Mouse (Mus musculus) bone marrow macrophage, adult 2 months (primary cell): Measurements from ENCODE around the gene Olfr1233. TPM values are rescaled to one million over a fixed set of nuclear protein-coding genes. Genes with fewer than 3 reads are reported as not detected.

Source experiments
- H3K27ac ChIP-seq: 2 replicates; pipeline ENCODE4 v1.5.1; 2012; ENCODE audit warnings: low read depth, low read length; ENCODE audit not compliant: insufficient read depth
- H3K4me1 ChIP-seq: 2 replicates; pipeline ENCODE4 v1.6.1; 2012; ENCODE audit warnings: low read length; ENCODE audit not compliant: control insufficient read depth, insufficient read depth
- H3K4me3 ChIP-seq: 2 replicates; pipeline ENCODE4 v1.5.1; 2012; ENCODE audit warnings: mild to moderate bottlenecking, low read length, moderate library complexity; ENCODE audit not compliant: insufficient read depth
- CTCF ChIP-seq: IDR thresholded peaks from 2 replicates; pipeline ENCODE4 v1.5.1; 2012; ENCODE audit warnings: low read depth, mild to moderate bottlenecking, low read length, moderate library complexity
- POLR2A ChIP-seq: IDR thresholded peaks from 2 replicates; pipeline ENCODE4 v1.6.1; 2012; ENCODE audit warnings: mild to moderate bottlenecking, low read depth, low read length, borderline replicate concordance
- polyA plus RNA-seq: library from polyadenylated mRNA; stranded (reverse); fragments of >200 nt; gene quantifications from 2 replicates; pipeline ENCODE4 v1.2.4, GENCODE M21; 2012; ENCODE audit not compliant: missing spikeins, insufficient read depth, insufficient read length

Olfr1233 gene
- polyA plus RNA-seq = not detected in 2 replicates

DNA sequence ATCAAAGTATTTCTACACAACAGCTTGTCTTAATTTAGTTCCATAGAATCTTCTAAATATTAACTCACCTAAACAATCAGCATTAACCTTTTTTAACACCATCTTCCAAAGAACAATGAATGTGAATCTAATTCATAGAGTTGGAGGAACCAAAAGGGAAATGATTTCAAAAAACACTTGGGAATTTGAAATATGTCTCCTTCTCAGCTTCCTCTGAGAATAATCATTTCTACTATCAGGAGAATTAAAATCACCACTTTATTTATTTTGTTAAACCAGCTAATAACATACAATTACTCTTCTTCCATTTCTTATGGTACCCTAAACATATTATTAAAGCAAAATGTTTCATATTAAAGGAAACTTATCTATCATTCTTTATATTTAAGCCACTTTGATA, at the start of gene Olfr1233:
Gene Olfr1233, minus strand, starts transcription at position 101 of the 400 bp plus-strand sequence.
- TF ChIP-seq CTCF = no peak
- no peak for TF ChIP-seq POLR2A
- no peak within 1 kb of the TSS for H3K4me3 ChIP-seq
- H3K4me1 ChIP-seq = no peaks in the 10 kb centered on the region
- H3K27ac ChIP-seq = no peak within 1 kb of the TSS

GRCm38 (mm10) chr2:89364765-89365164, 22.6 kb upstream of the Olfr1233 start, which contains the start of gene Olfr1234:
Olfr1234 (minus strand) TSS chr2:89364865.
- Histone ChIP-seq H3K4me3 (no peak within 1 kb of the TSS), H3K4me1 (no peaks in the 10 kb centered on the region), H3K27ac (no peak within 1 kb of the TSS)
- TF ChIP-seq CTCF (no peak), POLR2A (no peak)

DNA sequence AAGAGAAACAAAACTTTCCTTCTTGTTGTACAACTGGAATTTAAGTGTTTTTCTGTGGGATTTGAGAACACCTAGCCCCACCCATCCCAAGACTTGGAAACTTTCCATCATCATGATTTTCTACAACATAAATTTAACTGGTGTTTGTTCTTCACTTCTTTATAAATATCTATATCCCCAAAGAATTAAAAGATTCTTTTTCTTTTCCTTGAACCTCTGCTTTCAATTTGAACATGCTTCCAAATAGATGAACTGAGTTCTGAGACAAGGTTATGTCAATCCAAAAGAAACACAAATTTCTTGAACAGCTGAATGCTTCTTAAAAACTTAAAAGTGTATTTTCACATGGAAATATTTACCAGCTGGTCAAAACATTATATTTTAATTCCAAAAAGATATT, 12.6 kb downstream of the Olfr1233 start, which contains the start of gene Olfr1232:
Gene Olfr1232, minus strand, starts transcription at position 101 of the 400 bp plus-strand sequence.
- H3K27ac ChIP-seq = no peak within 1 kb of the TSS
- no peak within 1 kb of the TSS for H3K4me3 ChIP-seq
- no peaks in the 10 kb centered on the region for H3K4me1 ChIP-seq
- TF ChIP-seq CTCF (no peak), POLR2A (no peak)

DNA sequence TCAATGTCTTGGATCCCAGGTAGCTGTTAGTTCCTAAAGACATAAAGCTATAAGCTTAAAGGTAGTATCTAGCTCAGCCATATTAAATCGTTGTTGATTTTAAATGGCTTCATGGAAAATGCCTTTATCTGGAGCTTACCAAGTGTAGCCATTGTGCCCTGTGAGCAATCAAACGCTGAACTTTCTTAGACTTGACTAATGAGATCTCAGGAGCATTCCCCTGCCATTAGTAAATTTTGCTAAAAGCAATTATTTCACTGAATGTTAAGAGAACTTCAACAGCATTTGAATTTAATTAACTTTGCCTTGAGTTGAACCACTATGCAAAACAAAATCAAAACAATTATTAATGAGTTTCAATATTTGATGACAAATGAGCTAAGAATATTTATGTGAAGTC, 35.2 kb downstream of the Olfr1233 start, which contains the start of gene Olfr1231:
Gene Olfr1231, minus strand, starts transcription at position 101 of the 400 bp plus-strand sequence.
- H3K27ac ChIP-seq = no peak within 1 kb of the TSS
- no peaks in the 10 kb centered on the region for H3K4me1 ChIP-seq
- TF ChIP-seq CTCF (no peak), POLR2A (no peak)
- H3K4me3 ChIP-seq = no peak within 1 kb of the TSS

DNA sequence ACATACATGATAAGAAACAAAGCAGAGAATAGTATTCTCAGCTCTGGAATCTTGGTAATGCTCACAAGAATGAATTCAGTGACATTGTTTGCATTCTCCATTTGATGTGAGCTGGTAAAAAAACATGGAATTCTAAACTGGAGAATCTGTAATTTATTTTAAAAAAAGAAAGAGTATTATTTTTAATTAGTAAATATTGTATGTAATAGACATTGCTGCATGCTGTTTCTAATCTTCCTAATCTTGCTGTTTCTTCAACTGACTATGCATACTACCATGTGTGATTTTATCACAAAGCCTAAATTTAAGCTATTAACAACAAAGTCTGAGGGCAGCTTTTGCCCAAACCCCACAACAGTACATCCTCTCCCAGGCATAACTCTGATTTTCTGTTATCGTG, 45.0 kb downstream of the Olfr1233 start, which contains the start of gene Olfr1230:
Gene Olfr1230, minus strand, starts transcription at position 101 of the 400 bp plus-strand sequence.
- Histone ChIP-seq H3K27ac (peak within 1 kb of the TSS; percentile 84), H3K4me1 (peaks cover 9% of the 10 kb centered on the region), H3K4me3 (no peak within 1 kb of the TSS)
- TF ChIP-seq CTCF = no peak
- no peak for TF ChIP-seq POLR2A

- no peak within 1 kb of the TSS for H3K4me3 ChIP-seq
- TF ChIP-seq POLR2A (no peak), CTCF (no peak)
- no peak within 1 kb of the TSS for H3K27ac ChIP-seq
- H3K4me1 ChIP-seq = no peaks in the 10 kb centered on the region
Observed at GRCm38 (mm10) chr2:89287914-89288313, 54.3 kb downstream of the Olfr1233 start, which contains the start of gene Olfr1229. Olfr1229 (minus strand) TSS chr2:89288014.

Other genes with a start within 250 kb of the Olfr1233 start
- not detected in 2 replicates for gene Olfr1220, start 235.6 kb downstream of the Olfr1233 start, polyA plus RNA-seq
- not detected in 2 replicates for gene Olfr1221, start 225.1 kb downstream of the Olfr1233 start, polyA plus RNA-seq
- gene Olfr1222, start 209.3 kb downstream of the Olfr1233 start, polyA plus RNA-seq = not detected in 2 replicates
- gene Olfr1223, start 190.8 kb downstream of the Olfr1233 start, polyA plus RNA-seq = not detected in 2 replicates
- gene Olfr1224-ps1, start 178.3 kb downstream of the Olfr1233 start, polyA plus RNA-seq = not detected in 2 replicates
- gene Olfr1225, start 167.7 kb downstream of the Olfr1233 start, polyA plus RNA-seq = not detected in 2 replicates
- gene Olfr1226, start 142.3 kb downstream of the Olfr1233 start, polyA plus RNA-seq = not detected in 2 replicates
- not detected in 2 replicates for gene Olfr1228, start 88.3 kb downstream of the Olfr1233 start, polyA plus RNA-seq
- gene Olfr1229, start 54.4 kb downstream of the Olfr1233 start, polyA plus RNA-seq = not detected in 2 replicates
- not detected in 2 replicates for gene Olfr1230, start 45.1 kb downstream of the Olfr1233 start, polyA plus RNA-seq
- gene Olfr1231, start 35.3 kb downstream of the Olfr1233 start, polyA plus RNA-seq = not detected in 2 replicates
- gene Olfr1232, start 12.7 kb downstream of the Olfr1233 start, polyA plus RNA-seq = not detected in 2 replicates
- not detected in 2 replicates for gene Olfr1234, start 22.5 kb upstream of the Olfr1233 start, polyA plus RNA-seq
- gene Olfr1238, start 67.3 kb upstream of the Olfr1233 start, polyA plus RNA-seq = not detected in 2 replicates
- not detected in 2 replicates for gene Olfr1239, start 78.0 kb upstream of the Olfr1233 start, polyA plus RNA-seq
- not detected in 2 replicates for gene Olfr1240, start 100.6 kb upstream of the Olfr1233 start, polyA plus RNA-seq
- not detected in 2 replicates for gene Olfr1241, start 144.7 kb upstream of the Olfr1233 start, polyA plus RNA-seq
- gene Olfr1242, start 155.9 kb upstream of the Olfr1233 start, polyA plus RNA-seq = not detected in 2 replicates
- gene Olfr1243, start 189.1 kb upstream of the Olfr1233 start, polyA plus RNA-seq = not detected in 2 replicates
- gene Olfr1245, start 236.0 kb upstream of the Olfr1233 start, polyA plus RNA-seq = not detected in 2 replicates